Mouse (Mus musculus) embryonic facial prominence, embryonic 13.5 days (tissue): Measurements from ENCODE around the gene Slc2a12. TPM values are rescaled to one million over a fixed set of nuclear protein-coding genes. Genes with fewer than 3 reads are reported as not detected.
A peak's percentile ranks its signal among the peaks of the same experiment; 100 is the strongest.

Source experiments
- ATAC-seq: fragments of 200-750 bp; cut with Nextera tagmentation; 2 replicates; pipeline ENCODE4 v1.8.0; 2017; ENCODE audit warnings: low read depth; ENCODE audit not compliant: insufficient number of reproducible peaks, insufficient read depth, low FRiP score, low TSS enrichment
- H3K27ac ChIP-seq: fragments of 300-500 bp; sonication (generic); 2 replicates; pipeline ENCODE4 v1.5.1; 2015; ENCODE audit warnings: moderate library complexity, mild to moderate bottlenecking, inconsistent platforms
- H3K27me3 ChIP-seq: fragments of 300-500 bp; sonication (generic); 2 replicates; pipeline ENCODE4 v1.6.1; 2015; ENCODE audit warnings: mild to moderate bottlenecking, inconsistent platforms
- H3K36me3 ChIP-seq: fragments of 300-500 bp; sonication (generic); 2 replicates; pipeline ENCODE4 v1.6.1; 2015; ENCODE audit warnings: mild to moderate bottlenecking, inconsistent platforms
- H3K4me1 ChIP-seq: fragments of 300-500 bp; sonication (generic); 2 replicates; pipeline ENCODE4 v1.6.1; 2015; ENCODE audit warnings: inconsistent platforms
- H3K4me2 ChIP-seq: fragments of 300-500 bp; sonication (generic); 2 replicates; pipeline ENCODE4 v1.6.1; 2015; ENCODE audit warnings: moderate library complexity, mild to moderate bottlenecking, inconsistent platforms
- H3K4me3 ChIP-seq: fragments of 300-500 bp; sonication (generic); 2 replicates; pipeline ENCODE4 v1.5.1; 2015; ENCODE audit warnings: mild to moderate bottlenecking, inconsistent platforms
- H3K9ac ChIP-seq: fragments of 300-500 bp; sonication (generic); 2 replicates; pipeline ENCODE4 v1.6.1; 2015; ENCODE audit warnings: mild to moderate bottlenecking, inconsistent platforms
- H3K9me3 ChIP-seq: fragments of 300-500 bp; sonication (generic); 2 replicates; pipeline ENCODE4 v1.6.1; 2016; ENCODE audit warnings: inconsistent platforms
- WGBS: fragments of 180-500 bp; shearing (Covaris S2); methylation state at CpG from one replicate; pipeline ENCODE4 v1.1.7; 2015; ENCODE audit warnings: mixed read lengths; 5-methylcytosine and 5-hydroxymethylcytosine counted together
- polyA plus RNA-seq: library from polyadenylated mRNA; unstranded; fragments of >200 nt; fragmentation: Nextera tagmentation; extraction: Ambion mirVana; gene quantifications from 2 replicates; pipeline ENCODE4 v1.2.1, GENCODE M21; 2015

The Slc2a12 gene
- polyA plus RNA-seq, 1 experiment from 2014 or later, result 3.3 TPM

- Histone ChIP-seq H3K27me3 (no peaks in the 10 kb centered on the region), H3K27ac (no peak overlapping the region; the same call in 1 of the 2 replicates), H3K4me3 (no peak overlapping the region), H3K9ac (no peak overlapping the region), H3K4me2 (no peak overlapping the region), H3K9me3 (no peaks in the 10 kb centered on the region), H3K4me1 (peaks cover 14% of the 10 kb centered on the region; the same call in 1 of the 2 replicates), H3K36me3 (no peaks in the 10 kb centered on the region)
- no peak for ATAC-seq
- 77% methylated on average over 7 of the region's 7 CpGs for WGBS
Measured at GRCm38 (mm10) chr10:22631528-22631927, 13.3 kb upstream of the Slc2a12 start.

GRCm38 (mm10) chr10:22631956-22632355, 12.9 kb upstream of the Slc2a12 start:
- Histone ChIP-seq H3K27ac (no peak overlapping the region; the same call in 1 of the 2 replicates), H3K4me1 (peaks cover 14% of the 10 kb centered on the region; the same call in 1 of the 2 replicates), H3K4me2 (no peak overlapping the region), H3K27me3 (no peaks in the 10 kb centered on the region), H3K9me3 (no peaks in the 10 kb centered on the region), H3K36me3 (no peaks in the 10 kb centered on the region), H3K9ac (no peak overlapping the region), H3K4me3 (no peak overlapping the region)
- WGBS, result 64% methylated on average over 4 of the region's 4 CpGs
- no peak for ATAC-seq

- 35% methylated on average over 6 of the region's 6 CpGs for WGBS
- no peaks in the 10 kb centered on the region for H3K36me3 ChIP-seq
- no peak overlapping the region for H3K4me2 ChIP-seq
- no peak overlapping the region for H3K4me3 ChIP-seq
- H3K27me3 ChIP-seq, result no peaks in the 10 kb centered on the region
- peaks cover 14% of the 10 kb centered on the region; the same call in 1 of the 2 replicates for H3K4me1 ChIP-seq
- H3K9me3 ChIP-seq, result no peaks in the 10 kb centered on the region
- no peak overlapping the region for H3K9ac ChIP-seq
- no peak overlapping the region for H3K27ac ChIP-seq
- ATAC-seq, result no peak
Measured at GRCm38 (mm10) chr10:22633406-22634306, 11.2 kb upstream of the Slc2a12 start.

- Histone ChIP-seq H3K27me3 (no peaks in the 10 kb centered on the region), H3K4me2 (no peak overlapping the region), H3K4me3 (no peak overlapping the region), H3K9me3 (no peaks in the 10 kb centered on the region), H3K36me3 (no peaks in the 10 kb centered on the region), H3K27ac (no peak overlapping the region; the same call in none of the 2 replicates), H3K9ac (no peak overlapping the region), H3K4me1 (peaks cover 9% of the 10 kb centered on the region; the same call in 1 of the 2 replicates)
- no peak for ATAC-seq
- WGBS, result 25% methylated on average over 3 of the region's 3 CpGs
Measured at GRCm38 (mm10) chr10:22637241-22637640, 7.6 kb upstream of the Slc2a12 start.

- peak overlapping the region; percentile 89 for H3K27ac ChIP-seq
- H3K9me3 ChIP-seq, result no peaks in the 10 kb centered on the region
- peak overlapping the region; percentile 68 for H3K4me2 ChIP-seq
- no peak overlapping the region for H3K9ac ChIP-seq
- peaks cover 20% of the 10 kb centered on the region for H3K4me1 ChIP-seq
- 0 out of 2 replicates have a peak overlapping the region, but pooled peaks have one; percentile 55 for H3K4me3 ChIP-seq
- no peak for ATAC-seq
- H3K36me3 ChIP-seq, result no peaks in the 10 kb centered on the region
- 32% methylated on average over 9 of the region's 9 CpGs for WGBS
- no peaks in the 10 kb centered on the region for H3K27me3 ChIP-seq
Measured at GRCm38 (mm10) chr10:22644171-22644570, 640 bp upstream of the Slc2a12 start.

- ATAC-seq, result no peak
- Histone ChIP-seq H3K27me3 (no peaks in the 10 kb centered on the region), H3K4me3 (no peak overlapping the region), H3K9me3 (no peaks in the 10 kb centered on the region), H3K9ac (no peak overlapping the region), H3K4me2 (no peak overlapping the region), H3K4me1 (peaks cover 20% of the 10 kb centered on the region), H3K27ac (peak overlapping the region; percentile 45; the same call in 1 of the 2 replicates), H3K36me3 (no peaks in the 10 kb centered on the region)
- 73% methylated on average over 4 of the region's 4 CpGs for WGBS
Measured at GRCm38 (mm10) chr10:22648702-22649101, 3.9 kb downstream of the Slc2a12 start.

- Histone ChIP-seq H3K27me3 (no peaks in the 10 kb centered on the region), H3K27ac (peak overlapping the region; percentile 16; the same call in 1 of the 2 replicates), H3K36me3 (no peaks in the 10 kb centered on the region), H3K4me2 (no peak overlapping the region), H3K4me3 (no peak overlapping the region), H3K9ac (no peak overlapping the region), H3K4me1 (peaks cover 18% of the 10 kb centered on the region), H3K9me3 (no peaks in the 10 kb centered on the region)
- 0 out of 2 replicates have a peak, but pooled peaks have one; percentile 26 for ATAC-seq
- WGBS, result 32% methylated on average over 6 of the region's 6 CpGs
Measured at GRCm38 (mm10) chr10:22653820-22654219, 9.0 kb downstream of the Slc2a12 start.

GRCm38 (mm10) chr10:22658534-22659385, 13.9 kb downstream of the Slc2a12 start:
- Histone ChIP-seq H3K9me3 (no peaks in the 10 kb centered on the region), H3K4me3 (no peak overlapping the region), H3K9ac (no peak overlapping the region)

GRCm38 (mm10) chr10:22659386-22659725, 14.5 kb downstream of the Slc2a12 start:
- WGBS, result 83% methylated on average over 10 of the region's 10 CpGs
- H3K4me2 ChIP-seq, result no peak overlapping the region
- no peaks in the 10 kb centered on the region for H3K27me3 ChIP-seq
- no peak overlapping the region for H3K9ac ChIP-seq
- peaks cover 17% of the 10 kb centered on the region for H3K4me1 ChIP-seq
- H3K4me3 ChIP-seq, result no peak overlapping the region
- peak overlapping the region; percentile 71 for H3K27ac ChIP-seq
- no peaks in the 10 kb centered on the region for H3K9me3 ChIP-seq
- no peaks in the 10 kb centered on the region for H3K36me3 ChIP-seq
- ATAC-seq, result no peak

More at GRCm38 (mm10) chr10:22658534-22659385, 13.9 kb downstream of the Slc2a12 start:
- peak overlapping the region; percentile 43 for H3K4me2 ChIP-seq
- ATAC-seq, result peak; percentile 79
- no peaks in the 10 kb centered on the region for H3K36me3 ChIP-seq
- no peaks in the 10 kb centered on the region for H3K27me3 ChIP-seq
- 24% methylated on average over 23 of the region's 23 CpGs for WGBS
- peak overlapping the region; percentile 71 for H3K27ac ChIP-seq
- peaks cover 23% of the 10 kb centered on the region for H3K4me1 ChIP-seq

- no peak for ATAC-seq
- Histone ChIP-seq H3K36me3 (peaks cover 4% of the 10 kb centered on the region; the same call in 1 of the 2 replicates), H3K4me2 (no peak overlapping the region), H3K27ac (no peak overlapping the region), H3K27me3 (no peaks in the 10 kb centered on the region), H3K9me3 (no peaks in the 10 kb centered on the region), H3K4me1 (peaks cover 17% of the 10 kb centered on the region), H3K4me3 (no peak overlapping the region), H3K9ac (no peak overlapping the region)
- 77% methylated on average over 5 of the region's 5 CpGs for WGBS
Measured at GRCm38 (mm10) chr10:22660286-22661000, 15.6 kb downstream of the Slc2a12 start.

- Histone ChIP-seq H3K9me3 (no peaks in the 10 kb centered on the region), H3K36me3 (peaks cover 5% of the 10 kb centered on the region; the same call in 1 of the 2 replicates), H3K4me2 (no peak overlapping the region), H3K9ac (no peak overlapping the region), H3K4me1 (peaks cover 4% of the 10 kb centered on the region; the same call in 1 of the 2 replicates), H3K27ac (no peak overlapping the region), H3K4me3 (no peak overlapping the region), H3K27me3 (no peaks in the 10 kb centered on the region)
- WGBS, result 87% methylated on average over 13 of the region's 13 CpGs
- ATAC-seq, result no peak
Measured at GRCm38 (mm10) chr10:22668509-22668908, 23.7 kb downstream of the Slc2a12 start.
